Mouse (Mus musculus) heart, postnatal 10 days (tissue): Measurements from ENCODE around the gene Vma21. TPM values are rescaled to one million over a fixed set of nuclear protein-coding genes. Genes with fewer than 3 reads are reported as not detected.

Experiments
- DNase-seq, 2 experiments: peaks; one replicate each; pipeline ENCODE4 v3.0.0; 2021
- intact Hi-C: fragments of 180-260 bp; cut with DNase I; formaldehyde crosslinking; loops from one replicate; pipeline ENCODE4 v1.15.1; 2025
- total RNA-seq, 2 experiments: library from RNA; stranded (reverse); gene quantifications; 2 replicates each; pipeline ENCODE4 v1.2.3; 2021

The Vma21 gene
- total RNA-seq, result 10 to 100 TPM; 21.0 to 23.9 TPM

DNA sequence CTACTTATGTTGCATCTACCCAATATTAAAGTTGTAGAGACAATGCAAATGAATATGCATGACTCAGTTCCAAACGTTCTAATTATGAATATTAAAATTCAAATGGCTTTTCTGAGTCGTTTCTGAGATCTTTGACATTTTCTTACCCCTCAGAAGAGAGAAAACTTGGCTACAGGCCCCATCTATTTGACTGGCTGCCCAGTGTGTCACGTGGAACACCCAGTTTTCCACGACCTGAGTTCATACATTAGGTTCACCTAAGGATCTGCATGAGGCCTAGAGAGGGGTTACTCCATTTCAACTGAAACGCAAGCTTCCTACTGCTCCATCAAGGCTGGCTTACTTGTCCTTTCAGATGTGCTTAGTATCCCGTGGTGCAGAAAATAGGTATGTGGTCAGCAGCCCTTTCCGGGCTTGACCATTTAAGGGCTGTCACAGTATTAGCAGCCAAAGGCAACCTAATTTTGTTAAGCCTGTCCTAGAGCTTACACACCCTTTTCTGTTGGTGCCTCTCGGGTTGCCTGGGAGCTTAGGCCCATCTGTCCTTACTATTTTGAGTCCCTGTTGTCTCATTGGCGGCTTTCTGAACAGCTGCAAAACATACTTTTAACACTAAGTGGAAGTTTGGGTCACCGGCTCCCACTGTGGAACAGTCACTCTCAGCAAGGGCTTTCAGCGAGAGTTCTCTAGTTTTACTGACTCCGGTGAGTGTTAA, at the start of gene Vma21:
Gene Vma21 (plus strand): TSS at position 294 of the 715 bp plus-strand sequence.
- intact Hi-C loops, result loop anchor here (5.0 kb wide), 2 partner anchors 127 to 147 kb away; partner anchors contain the start of gene Prrg3

DNA sequence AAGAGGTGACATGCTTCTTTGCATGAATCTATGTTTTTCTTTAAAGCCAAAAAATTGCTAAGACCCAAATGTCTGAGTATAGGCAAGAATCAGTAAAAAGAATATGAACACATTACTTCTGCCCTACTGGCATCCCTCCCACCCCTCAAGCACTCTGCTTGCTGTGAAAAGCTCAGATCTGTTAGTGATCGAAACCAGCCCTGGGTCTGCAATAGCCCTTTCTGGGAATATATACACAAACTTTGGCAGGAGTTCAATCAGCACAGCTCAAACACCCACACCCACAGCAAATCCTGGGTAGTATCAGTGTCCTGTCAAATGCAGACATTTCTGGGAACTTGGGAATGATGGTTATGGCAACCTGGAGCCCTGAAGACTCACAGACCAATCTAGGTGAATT, 47.8 kb upstream of the Vma21 start:
- intact Hi-C loops, result no loop called here

More for the DNA sequence above, at the start of gene Vma21:
- peak in 1 of 2 experiments; percentile 50 for DNase-seq

DNA sequence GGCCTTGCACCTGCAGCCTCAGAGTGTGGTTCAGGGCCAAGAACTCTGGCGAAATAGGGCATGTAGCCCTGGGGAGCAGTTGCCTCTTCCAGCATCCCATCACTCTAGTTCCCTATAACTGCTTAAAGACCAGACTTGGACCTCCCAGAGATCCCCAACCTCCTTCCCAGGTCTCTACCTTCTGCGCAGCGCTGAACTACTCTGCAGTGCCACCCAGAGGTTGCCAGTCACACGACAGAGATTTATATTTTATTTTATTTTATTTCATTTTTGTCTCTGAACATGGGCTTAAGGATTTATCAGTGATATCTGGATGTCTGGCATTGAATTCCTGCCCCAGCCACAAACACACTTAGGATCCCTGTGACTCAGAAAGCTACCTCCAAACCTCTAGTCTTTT, 24.6 kb upstream of the Vma21 start:
- peak in 1 of 2 experiments; percentile 3 for DNase-seq
- intact Hi-C loops, result loop anchor here (5.0 to 10.0 kb wide), 2 partner anchors 144 to 1034 kb away; partner anchors contain the start of gene Gabrq

More for the DNA sequence above, 47.8 kb upstream of the Vma21 start:
- DNase-seq, result no peak

DNA sequence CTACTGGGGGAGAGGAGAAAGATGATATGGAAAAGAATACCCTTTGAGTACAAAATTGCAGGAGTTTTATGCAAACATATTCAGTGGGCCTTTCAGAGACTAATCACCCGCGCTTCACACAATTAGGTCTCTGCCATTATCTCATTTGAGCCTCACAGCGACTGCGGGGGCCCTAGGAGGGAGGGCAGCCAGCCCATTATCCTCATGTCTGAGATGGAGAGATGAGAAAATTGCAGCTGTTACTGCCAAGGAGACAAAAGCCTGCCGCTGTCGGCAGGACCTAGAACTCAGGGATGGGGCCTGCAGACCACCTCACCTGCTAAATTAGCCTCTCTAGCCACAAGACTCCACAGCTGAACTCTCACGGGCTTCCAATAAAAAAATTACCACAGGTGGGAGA, 18.0 kb upstream of the Vma21 start:
- intact Hi-C loops, result loop anchor here (2.0 to 10.0 kb wide), 2 partner anchors 149 to 1027 kb away; partner anchors contain the start of gene Gabrq

DNA sequence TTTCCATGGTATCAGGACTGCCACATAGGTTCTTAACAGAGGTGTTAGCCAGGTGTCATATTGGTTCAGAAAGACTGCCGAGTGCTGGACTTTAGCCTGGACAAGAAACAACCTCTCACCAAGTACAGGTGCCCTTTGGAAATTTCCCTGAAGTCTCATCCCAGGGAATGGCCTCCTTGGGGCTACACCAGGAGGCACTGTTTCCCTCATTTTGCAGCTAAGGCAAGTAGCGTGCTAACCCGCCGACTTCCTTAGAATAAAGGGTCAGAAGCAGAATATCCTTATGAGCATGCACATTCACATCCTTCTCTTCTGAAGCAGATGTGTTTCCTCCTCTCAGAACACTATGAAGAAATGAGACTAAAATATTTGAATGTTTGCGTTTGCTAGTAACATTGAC, 16.8 kb upstream of the Vma21 start:
- DNase-seq, result peak; percentile 14 to 32
- intact Hi-C loops, result loop anchor here (2.0 to 10.0 kb wide), 2 partner anchors 148 to 1026 kb away; partner anchors contain the start of gene Gabrq

More for the DNA sequence above, 18.0 kb upstream of the Vma21 start:
- no peak for DNase-seq

DNA sequence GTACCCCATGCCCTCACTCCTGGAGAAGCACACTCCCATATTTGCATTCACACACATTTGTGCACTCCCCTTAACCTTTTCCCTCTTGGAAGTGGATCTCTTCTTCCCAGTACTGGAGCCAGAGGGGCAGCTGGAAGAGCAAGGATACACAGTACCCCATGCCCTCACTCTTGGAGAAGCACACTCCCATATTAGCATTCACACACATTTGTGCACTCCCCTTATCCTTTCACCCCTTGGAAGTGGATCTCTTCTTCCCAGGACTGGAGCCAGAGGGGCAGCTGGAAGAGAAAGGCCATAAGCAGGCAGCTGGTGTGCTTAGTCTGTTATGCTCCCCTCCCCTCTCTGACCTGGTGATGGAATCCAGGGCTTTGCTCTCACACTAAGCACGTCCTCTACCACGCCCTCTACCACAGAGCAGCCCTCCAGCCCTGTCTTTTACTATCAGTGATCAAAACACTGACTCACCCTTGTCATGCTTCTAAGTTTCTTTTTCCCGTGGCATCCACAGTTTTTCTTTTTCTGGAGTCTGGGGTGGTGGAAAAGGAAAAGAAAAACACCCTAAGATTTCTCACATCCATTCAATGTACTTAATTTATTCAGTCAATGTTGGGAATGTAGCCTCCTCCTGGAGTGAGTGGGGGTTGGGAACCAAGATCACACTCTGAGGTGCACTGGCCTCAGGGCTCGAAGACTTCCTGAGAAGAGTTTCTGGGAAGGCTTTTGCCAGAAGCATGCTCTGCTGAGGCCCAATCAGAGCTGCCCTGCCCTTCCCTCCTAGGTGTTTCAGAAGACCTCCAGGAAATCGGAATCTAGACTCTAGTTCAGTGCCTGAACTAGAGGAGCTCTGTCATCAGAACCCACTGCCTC, 3.5 kb upstream of the Vma21 start:
- intact Hi-C loops, result no loop called here
- peak; percentile 19 to 34 for DNase-seq

DNA sequence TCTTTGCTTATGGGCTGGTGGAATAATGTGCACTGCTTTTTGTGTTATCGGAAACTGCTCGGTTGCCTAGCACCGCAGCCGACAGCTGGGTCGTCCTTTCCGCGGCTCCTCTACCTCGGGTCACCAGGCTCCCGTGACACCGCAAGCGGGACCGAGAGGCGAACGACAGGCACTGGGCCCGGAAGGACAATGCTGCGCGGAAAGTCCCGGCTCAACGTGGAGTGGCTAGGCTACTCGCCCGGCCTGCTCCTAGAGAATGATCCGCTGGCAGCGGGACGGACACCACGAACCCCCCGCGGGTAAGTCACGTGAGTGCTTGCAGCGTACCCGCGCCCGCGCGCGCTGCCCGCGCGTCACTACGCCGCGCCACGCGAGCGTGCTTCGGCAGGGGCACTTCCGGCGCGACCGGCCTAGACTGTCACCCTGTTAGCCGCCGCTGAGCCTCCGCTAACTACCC, 705 bp downstream of the Vma21 start:
- peak; percentile 87 to 89 for DNase-seq
- intact Hi-C loops, result loop anchor here (5.0 kb wide), 2 partner anchors 126 to 146 kb away; partner anchors contain the start of gene Prrg3

DNA sequence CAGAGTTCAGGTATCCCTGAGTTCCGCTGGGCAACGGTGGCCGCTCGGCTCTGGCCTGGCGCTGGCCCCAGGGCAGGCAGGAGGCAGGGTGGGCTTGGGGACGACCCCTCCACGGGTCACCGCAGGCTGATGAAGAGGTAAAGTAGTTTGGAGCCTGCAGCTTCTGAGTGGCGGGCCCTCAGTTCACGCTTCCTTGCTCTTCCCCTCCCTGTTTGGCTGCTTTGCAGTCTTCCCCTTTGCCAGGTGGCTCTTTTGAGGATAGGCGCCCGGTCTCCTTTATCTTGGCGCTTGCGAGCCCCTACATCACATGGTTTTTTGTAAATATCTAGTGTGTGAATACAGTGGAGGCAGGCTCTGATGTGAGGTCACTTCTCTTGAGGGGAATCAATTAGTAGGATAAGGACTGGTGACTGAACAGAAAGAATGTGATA, 1.2 kb downstream of the Vma21 start:
- intact Hi-C loops, result loop anchor here (5.0 kb wide), 2 partner anchors 125 to 145 kb away; partner anchors contain the start of gene Prrg3
- DNase-seq, result no peak

DNA sequence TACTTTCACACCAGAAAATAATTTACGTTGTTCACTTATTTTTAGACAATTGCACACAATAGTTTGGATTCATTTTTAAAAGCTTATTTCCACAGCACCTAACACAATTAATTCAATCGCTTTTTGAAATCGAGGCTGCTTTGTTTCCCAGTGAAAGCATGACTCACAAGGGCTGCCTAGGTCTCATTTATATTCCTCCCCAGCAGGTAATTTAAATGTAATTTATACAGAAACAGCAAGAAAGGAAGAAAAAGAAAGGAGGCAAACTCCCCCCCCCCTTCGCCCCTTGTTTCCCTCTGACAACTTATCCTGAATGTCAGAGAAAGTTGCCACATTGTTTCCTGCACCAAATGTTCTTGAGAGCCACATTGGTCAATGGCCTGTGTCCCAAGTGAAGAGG, 23.2 kb downstream of the Vma21 start:
- intact Hi-C loops, result no loop called here

DNA sequence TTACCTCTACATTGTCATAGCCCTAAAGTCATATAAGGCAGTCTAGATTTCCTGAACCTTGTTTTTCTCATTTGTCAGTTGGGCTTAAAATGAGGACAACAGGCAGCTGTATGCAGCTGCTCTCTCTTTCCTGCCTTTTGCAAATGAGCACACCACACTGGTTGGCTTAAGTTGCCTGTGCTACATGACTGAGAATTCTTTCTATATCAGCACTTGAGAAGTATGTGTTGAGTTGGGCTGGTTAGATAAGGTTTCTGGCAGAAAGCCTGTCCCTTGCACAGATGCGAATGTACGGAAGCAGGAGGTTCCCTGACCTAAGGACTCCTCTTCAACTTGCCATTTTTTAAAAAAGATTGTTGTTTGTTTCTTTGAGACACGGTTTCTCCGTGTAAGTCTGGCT, 31.0 kb downstream of the Vma21 start:
- DNase-seq, result peak; percentile 31 to 45
- intact Hi-C loops, result no loop called here

More for the DNA sequence above, 23.2 kb downstream of the Vma21 start:
- DNase-seq, result no peak

DNA sequence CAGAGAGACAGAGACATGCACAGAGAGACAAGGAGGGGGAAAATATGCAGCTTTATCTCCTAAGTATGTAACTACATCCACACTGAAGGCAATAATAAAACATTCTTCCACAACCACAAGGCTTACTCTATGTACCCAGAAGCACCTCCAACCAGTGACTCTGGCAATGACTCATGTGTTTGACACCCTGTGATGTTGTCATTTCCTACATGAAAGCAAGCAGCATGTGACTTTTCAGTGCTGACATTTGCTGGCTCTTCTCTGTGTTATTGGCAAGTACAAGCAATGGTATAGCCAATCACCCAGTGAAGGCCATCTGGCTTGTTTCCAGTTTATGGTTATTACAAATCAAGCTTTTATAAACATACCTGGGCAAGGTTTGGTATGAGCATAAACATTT, 38.1 kb downstream of the Vma21 start:
- intact Hi-C loops, result no loop called here
- DNase-seq, result peak in 1 of 2 experiments; percentile 4

Other genes with a start within 250 kb of the Vma21 start
- not detected for gene Gpr50, start 152.3 kb upstream of the Vma21 start, total RNA-seq
- gene Gm1141, start 105.1 kb downstream of the Vma21 start, total RNA-seq, result under 1 TPM in 1 of 2 experiments, not detected in 1; 0.17 TPM
- 10 to 100 TPM; 25.5 to 33.0 TPM for gene Prrg3, start 146.7 kb downstream of the Vma21 start, total RNA-seq
- under 1 TPM in 1 of 2 experiments, not detected in 1; 0.45 TPM for gene Fate1, start 157.1 kb downstream of the Vma21 start, total RNA-seq
- under 1 TPM in 1 of 2 experiments, not detected in 1; 0.14 TPM for gene Cnga2, start 175.9 kb downstream of the Vma21 start, total RNA-seq